Mouse (Mus musculus): Measurements from ENCODE around the gene Gipc3.

DNA sequence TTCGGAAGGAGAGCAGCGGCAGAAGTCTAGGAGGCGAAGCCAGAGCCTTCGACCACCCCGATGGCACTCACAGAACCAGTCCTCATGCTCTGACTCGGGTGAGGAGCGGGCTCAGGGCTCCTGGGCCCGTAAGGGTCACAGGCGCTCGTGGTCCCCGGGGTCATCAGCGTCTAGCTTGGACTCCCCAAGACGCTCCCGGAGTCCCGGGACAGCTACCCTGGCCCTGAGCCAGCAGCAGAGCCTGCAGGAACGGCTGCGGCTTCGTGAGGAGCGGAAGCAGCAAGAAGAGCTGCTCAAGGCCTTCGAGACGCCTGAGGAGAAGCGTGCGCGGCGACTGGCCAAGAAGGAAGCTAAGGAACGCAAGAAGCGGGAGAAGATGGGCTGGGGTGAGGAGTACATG is 20.6 kb downstream of the Gipc3 start:
- TF ChIP-seq EP300 (IDR thresholded peaks at IDR 0.05; ENCODE audit: low read depth) (no peak), CTCF (IDR thresholded peaks at IDR 0.05; ENCODE audit: low read depth) (no peak)

Data from liver, embryonic 14.5 days (tissue).